Mouse (Mus musculus): Measurements from ENCODE around the gene Gpam. TPM values are rescaled to one million over a fixed set of nuclear protein-coding genes. Genes with fewer than 3 reads are reported as not detected.

Gene Gpam
- polyA plus RNA-seq, 1 experiment, result 7.9 TPM

DNA sequence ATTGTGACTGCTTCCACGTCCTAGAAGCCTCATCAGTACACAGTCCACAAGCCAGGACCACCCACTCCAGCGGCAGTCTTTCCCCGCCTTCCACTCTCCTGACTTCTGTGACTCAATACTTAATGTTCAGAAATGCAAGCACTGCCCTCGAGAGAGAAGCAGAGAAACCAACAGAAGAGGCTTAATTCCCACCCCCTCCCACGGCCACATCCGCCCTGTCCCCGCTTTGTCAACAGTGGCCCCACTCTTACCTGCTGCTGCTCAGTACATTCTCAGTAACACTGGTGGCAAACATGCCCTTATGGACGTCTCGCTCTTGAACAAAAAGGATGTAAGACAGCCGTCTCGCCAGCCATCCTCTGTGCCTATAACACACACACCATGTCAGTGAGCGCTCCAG is 36.2 kb downstream of the Gpam start:
- H3K36me3 ChIP-seq (ENCODE audit: control insufficient read depth, insufficient read depth, low read length, poor library complexity, severe bottlenecking), result peaks cover 2% of the 10 kb centered on the region; the same call in 1 of the 2 replicates
- no peaks in the 10 kb centered on the region for H3K27me3 ChIP-seq (ENCODE audit: control insufficient read depth, insufficient read depth, low read length, poor library complexity, severe bottlenecking)
- H3K9ac ChIP-seq (ENCODE audit: low read depth, poor library complexity, severe bottlenecking), result no peak overlapping the region
- H3K4me3 ChIP-seq (ENCODE audit: low read depth, low read length), result no peak overlapping the region
- H3K9me3 ChIP-seq (replicated peaks; ENCODE audit: control insufficient read depth, insufficient read depth, low read length, poor library complexity, severe bottlenecking), result no peaks in the 10 kb centered on the region
- no peak for TF ChIP-seq CTCF (IDR thresholded peaks at IDR 0.05; ENCODE audit: low read depth, low read length)
- no peak for TF ChIP-seq EP300 (IDR thresholded peaks at IDR 0.05; ENCODE audit: insufficient read depth, low read depth, low read length)
- no peak for TF ChIP-seq POLR2A (IDR thresholded peaks at IDR 0.05; ENCODE audit: insufficient read depth, low read length)
- H3K27ac ChIP-seq (ENCODE audit: insufficient read depth, low read length), result no peak overlapping the region
- no peaks in the 10 kb centered on the region for H3K4me1 ChIP-seq (ENCODE audit: control insufficient read depth, insufficient read depth, low read length)

DNA sequence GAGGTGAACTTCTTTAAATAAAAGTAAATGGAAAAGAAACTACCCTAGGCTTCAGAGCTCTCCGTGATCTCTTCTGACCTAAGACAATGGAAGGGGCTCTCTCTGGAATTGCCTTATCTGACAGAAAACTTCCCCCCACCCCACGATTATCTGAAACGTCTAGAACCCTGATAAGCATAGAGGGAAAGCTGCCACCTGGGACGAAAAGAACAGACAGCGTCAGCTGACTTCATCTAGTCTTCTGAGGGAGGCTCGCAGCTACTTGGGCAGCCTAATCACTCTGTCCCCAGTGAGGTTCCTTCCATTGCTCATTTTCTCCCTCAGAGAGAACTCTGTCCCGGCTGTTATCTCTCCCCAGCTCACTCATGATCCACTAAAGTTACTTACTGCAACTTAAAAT is 36.9 kb downstream of the Gpam start:
- H3K27me3 ChIP-seq (ENCODE audit: control insufficient read depth, insufficient read depth, low read length, poor library complexity, severe bottlenecking), result no peaks in the 10 kb centered on the region
- no peak overlapping the region for H3K27ac ChIP-seq (ENCODE audit: insufficient read depth, low read length)
- peaks cover 2% of the 10 kb centered on the region; the same call in 1 of the 2 replicates for H3K36me3 ChIP-seq (ENCODE audit: control insufficient read depth, insufficient read depth, low read length, poor library complexity, severe bottlenecking)
- TF ChIP-seq CTCF (IDR thresholded peaks at IDR 0.05; ENCODE audit: low read depth, low read length) (no peak), EP300 (IDR thresholded peaks at IDR 0.05; ENCODE audit: insufficient read depth, low read depth, low read length) (no peak), POLR2A (IDR thresholded peaks at IDR 0.05; ENCODE audit: insufficient read depth, low read length) (no peak)
- H3K4me1 ChIP-seq (ENCODE audit: control insufficient read depth, insufficient read depth, low read length), result no peaks in the 10 kb centered on the region
- H3K9me3 ChIP-seq (replicated peaks; ENCODE audit: control insufficient read depth, insufficient read depth, low read length, poor library complexity, severe bottlenecking), result no peaks in the 10 kb centered on the region
- H3K9ac ChIP-seq (ENCODE audit: low read depth, poor library complexity, severe bottlenecking), result no peak overlapping the region
- H3K4me3 ChIP-seq (ENCODE audit: low read depth, low read length), result no peak overlapping the region

DNA sequence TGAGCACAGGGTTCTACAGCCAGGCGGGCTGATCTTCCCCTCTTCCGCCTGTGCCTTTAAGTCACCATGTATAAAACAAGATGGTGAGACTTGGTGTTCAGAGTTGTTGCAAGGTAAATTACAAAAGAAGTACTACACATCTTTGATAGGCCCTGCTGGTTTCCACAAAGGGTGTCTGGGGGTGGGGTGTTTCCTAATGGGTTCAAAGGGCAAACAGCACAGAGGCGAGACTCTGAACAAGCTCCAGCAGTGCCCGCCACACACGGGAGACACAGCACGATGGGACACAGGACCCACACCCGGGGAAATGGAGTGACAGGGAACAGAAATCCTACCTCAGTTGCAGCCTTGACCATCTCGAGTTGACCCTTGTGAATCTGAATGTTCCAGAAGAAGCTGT is 39.3 kb downstream of the Gpam start:
- no peaks in the 10 kb centered on the region for H3K27me3 ChIP-seq (ENCODE audit: control insufficient read depth, insufficient read depth, low read length, poor library complexity, severe bottlenecking)
- H3K27ac ChIP-seq (ENCODE audit: insufficient read depth, low read length), result no peak overlapping the region
- no peak for TF ChIP-seq POLR2A (IDR thresholded peaks at IDR 0.05; ENCODE audit: insufficient read depth, low read length)
- no peak for TF ChIP-seq EP300 (IDR thresholded peaks at IDR 0.05; ENCODE audit: insufficient read depth, low read depth, low read length)
- no peak for TF ChIP-seq CTCF (IDR thresholded peaks at IDR 0.05; ENCODE audit: low read depth, low read length)
- H3K9me3 ChIP-seq (replicated peaks; ENCODE audit: control insufficient read depth, insufficient read depth, low read length, poor library complexity, severe bottlenecking), result peaks cover 6% of the 10 kb centered on the region; the same call in 1 of the 2 replicates
- H3K36me3 ChIP-seq (ENCODE audit: control insufficient read depth, insufficient read depth, low read length, poor library complexity, severe bottlenecking), result peaks cover 9% of the 10 kb centered on the region; the same call in 1 of the 2 replicates
- H3K4me3 ChIP-seq (ENCODE audit: low read depth, low read length), result no peak overlapping the region
- H3K9ac ChIP-seq (ENCODE audit: low read depth, poor library complexity, severe bottlenecking), result no peak overlapping the region
- no peaks in the 10 kb centered on the region for H3K4me1 ChIP-seq (ENCODE audit: control insufficient read depth, insufficient read depth, low read length)

DNA sequence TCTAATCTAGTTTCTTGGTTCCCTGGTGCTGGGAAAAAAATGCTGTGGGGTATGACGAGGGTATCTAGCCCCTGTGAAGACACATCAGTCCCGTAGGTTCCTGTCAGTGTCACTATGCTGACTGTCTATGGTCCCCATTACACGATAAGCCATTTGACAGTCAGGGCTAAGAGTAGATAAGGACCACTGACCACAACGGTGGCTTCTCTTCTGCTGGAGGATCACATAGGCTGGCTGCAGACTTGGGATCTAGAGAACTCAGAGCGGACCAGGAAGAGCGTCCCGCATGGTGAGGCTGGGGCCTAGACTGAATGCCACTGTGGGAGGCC is 41.2 kb downstream of the Gpam start:
- no peak overlapping the region for H3K9ac ChIP-seq (ENCODE audit: low read depth, poor library complexity, severe bottlenecking)
- no peaks in the 10 kb centered on the region for H3K27me3 ChIP-seq (ENCODE audit: control insufficient read depth, insufficient read depth, low read length, poor library complexity, severe bottlenecking)
- peaks cover 14% of the 10 kb centered on the region; the same call in 1 of the 2 replicates for H3K36me3 ChIP-seq (ENCODE audit: control insufficient read depth, insufficient read depth, low read length, poor library complexity, severe bottlenecking)
- no peak for TF ChIP-seq EP300 (IDR thresholded peaks at IDR 0.05; ENCODE audit: insufficient read depth, low read depth, low read length)
- no peak for TF ChIP-seq CTCF (IDR thresholded peaks at IDR 0.05; ENCODE audit: low read depth, low read length)
- no peak for TF ChIP-seq POLR2A (IDR thresholded peaks at IDR 0.05; ENCODE audit: insufficient read depth, low read length)
- no peaks in the 10 kb centered on the region for H3K4me1 ChIP-seq (ENCODE audit: control insufficient read depth, insufficient read depth, low read length)
- no peak overlapping the region for H3K27ac ChIP-seq (ENCODE audit: insufficient read depth, low read length)
- H3K4me3 ChIP-seq (ENCODE audit: low read depth, low read length), result no peak overlapping the region
- H3K9me3 ChIP-seq (replicated peaks; ENCODE audit: control insufficient read depth, insufficient read depth, low read length, poor library complexity, severe bottlenecking), result peaks cover 6% of the 10 kb centered on the region; the same call in 1 of the 2 replicates

DNA sequence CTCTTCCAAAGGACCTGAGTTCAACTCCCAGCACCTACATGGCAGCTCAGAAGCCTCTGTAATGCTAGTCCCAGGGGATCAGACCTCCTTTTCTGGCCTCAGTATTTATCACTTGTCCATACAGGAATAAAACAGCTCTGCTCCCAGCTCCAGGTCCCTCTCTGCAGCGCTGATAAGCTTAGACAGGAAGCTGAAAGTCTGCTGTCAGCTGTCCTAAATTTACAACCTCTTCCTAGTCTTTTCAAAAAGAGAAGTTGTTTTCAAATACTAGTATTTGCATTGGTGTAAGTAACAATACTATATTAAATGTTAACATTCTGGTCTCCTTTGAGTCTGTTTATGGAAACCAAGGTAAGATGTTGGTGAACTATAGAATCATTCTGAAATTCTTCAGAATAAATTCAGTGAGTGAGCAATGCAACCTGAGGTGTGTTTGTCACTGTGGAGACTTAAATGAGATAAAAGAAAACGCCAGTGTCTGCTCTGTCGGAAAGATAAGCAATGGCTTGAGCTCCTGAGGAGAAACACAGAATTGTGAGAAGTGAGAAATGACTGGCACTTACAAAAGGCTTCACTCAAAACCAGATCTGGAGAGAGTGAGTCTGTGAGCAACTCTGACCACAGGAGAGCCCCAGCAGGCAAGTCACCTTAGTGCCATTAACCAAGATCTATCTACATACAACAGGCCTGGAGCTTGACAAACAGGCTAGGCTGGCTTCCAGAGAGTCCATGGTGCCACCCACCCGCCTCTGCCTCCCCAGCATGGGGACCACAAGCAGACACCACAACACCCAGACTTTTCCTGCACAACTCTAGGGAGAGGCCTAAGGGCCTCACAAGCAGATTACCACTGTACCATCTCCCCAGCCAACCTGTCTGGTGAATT is 41.8 kb downstream of the Gpam start:
- H3K36me3 ChIP-seq (ENCODE audit: control insufficient read depth, insufficient read depth, low read length, poor library complexity, severe bottlenecking), result peaks cover 14% of the 10 kb centered on the region; the same call in 1 of the 2 replicates

DNA sequence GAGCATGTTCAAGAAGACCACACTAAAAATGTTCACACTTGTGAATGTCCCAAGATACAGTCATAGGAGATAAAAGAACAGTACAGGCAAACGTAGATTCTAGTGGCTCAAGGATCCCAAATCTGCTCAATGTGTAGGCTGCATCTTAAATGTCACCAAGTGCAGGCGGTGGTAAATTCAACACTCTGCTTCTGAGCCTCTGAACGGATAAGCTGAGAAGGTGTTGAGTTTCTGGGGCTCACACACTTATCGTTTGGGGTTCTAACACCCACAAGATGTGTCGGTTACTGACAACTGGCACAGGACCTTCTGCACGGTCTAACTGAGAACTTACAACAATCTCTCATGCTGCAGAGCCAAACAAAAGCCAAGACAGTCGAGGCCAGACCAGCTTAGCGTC is 50.2 kb downstream of the Gpam start:
- Histone ChIP-seq H3K27me3 (ENCODE audit: control insufficient read depth, insufficient read depth, low read length, poor library complexity, severe bottlenecking) (no peaks in the 10 kb centered on the region), H3K4me3 (ENCODE audit: low read depth, low read length) (no peak overlapping the region), H3K36me3 (ENCODE audit: control insufficient read depth, insufficient read depth, low read length, poor library complexity, severe bottlenecking) (peaks cover 7% of the 10 kb centered on the region), H3K9ac (ENCODE audit: low read depth, poor library complexity, severe bottlenecking) (no peak overlapping the region), H3K9me3 (replicated peaks; ENCODE audit: control insufficient read depth, insufficient read depth, low read length, poor library complexity, severe bottlenecking) (no peaks in the 10 kb centered on the region), H3K4me1 (ENCODE audit: control insufficient read depth, insufficient read depth, low read length) (no peaks in the 10 kb centered on the region), H3K27ac (ENCODE audit: insufficient read depth, low read length) (no peak overlapping the region)
- TF ChIP-seq POLR2A (IDR thresholded peaks at IDR 0.05; ENCODE audit: insufficient read depth, low read length) (no peak), CTCF (IDR thresholded peaks at IDR 0.05; ENCODE audit: low read depth, low read length) (no peak), EP300 (IDR thresholded peaks at IDR 0.05; ENCODE audit: insufficient read depth, low read depth, low read length) (no peak)

More for the DNA sequence above, 41.8 kb downstream of the Gpam start:
- H3K27me3 ChIP-seq (ENCODE audit: control insufficient read depth, insufficient read depth, low read length, poor library complexity, severe bottlenecking), result no peaks in the 10 kb centered on the region
- H3K4me1 ChIP-seq (ENCODE audit: control insufficient read depth, insufficient read depth, low read length), result no peaks in the 10 kb centered on the region
- H3K9ac ChIP-seq (ENCODE audit: low read depth, poor library complexity, severe bottlenecking), result no peak overlapping the region
- H3K9me3 ChIP-seq (replicated peaks; ENCODE audit: control insufficient read depth, insufficient read depth, low read length, poor library complexity, severe bottlenecking), result peaks cover 6% of the 10 kb centered on the region; the same call in 1 of the 2 replicates
- H3K27ac ChIP-seq (ENCODE audit: insufficient read depth, low read length), result no peak overlapping the region
- TF ChIP-seq POLR2A (IDR thresholded peaks at IDR 0.05; ENCODE audit: insufficient read depth, low read length) (no peak), CTCF (IDR thresholded peaks at IDR 0.05; ENCODE audit: low read depth, low read length) (no peak), EP300 (IDR thresholded peaks at IDR 0.05; ENCODE audit: insufficient read depth, low read depth, low read length) (no peak)
- no peak overlapping the region for H3K4me3 ChIP-seq (ENCODE audit: low read depth, low read length)
